Mouse (Mus musculus): ENCODE results near the gene Wdr60. TPM values are rescaled to one million over a fixed set of nuclear protein-coding genes. Genes with fewer than 3 reads are reported as not detected.

Wdr60 gene
- 12.5 and 13.5 TPM in 2 replicates for polyA plus RNA-seq (2012; rRNA removed)

- WGBS = 2% methylated on average over 47 of the region's 47 CpGs
- TF ChIP-seq POLR2A (IDR thresholded peaks at IDR 0.05; ENCODE audit: borderline replicate concordance, insufficient read depth, low read length) (peak; percentile 64; the same call in 1 of the 2 replicates), CTCF (IDR thresholded peaks at IDR 0.05; ENCODE audit: borderline replicate concordance, insufficient read depth, low read depth, low read length) (no peak)
- DNase-seq = peak; percentile 90
- Histone ChIP-seq H3K4me3 (replicated peaks; ENCODE audit: insufficient read depth, low read depth, low read length) (peak within 1 kb of the TSS; percentile 57), H3K4me1 (ENCODE audit: control insufficient read depth, insufficient read depth, low read length) (no peaks in the 10 kb centered on the region), H3K27ac (ENCODE audit: insufficient read depth, low read length) (no peak within 1 kb of the TSS), H3K27me3 (ENCODE audit: control insufficient read depth, insufficient read depth, low read length) (no peaks in the 10 kb centered on the region)
Observed at GRCm38 (mm10) chr12:116262555-116263341, at the start of gene Wdr60. Wdr60 (minus strand) TSS chr12:116263022.

DNA sequence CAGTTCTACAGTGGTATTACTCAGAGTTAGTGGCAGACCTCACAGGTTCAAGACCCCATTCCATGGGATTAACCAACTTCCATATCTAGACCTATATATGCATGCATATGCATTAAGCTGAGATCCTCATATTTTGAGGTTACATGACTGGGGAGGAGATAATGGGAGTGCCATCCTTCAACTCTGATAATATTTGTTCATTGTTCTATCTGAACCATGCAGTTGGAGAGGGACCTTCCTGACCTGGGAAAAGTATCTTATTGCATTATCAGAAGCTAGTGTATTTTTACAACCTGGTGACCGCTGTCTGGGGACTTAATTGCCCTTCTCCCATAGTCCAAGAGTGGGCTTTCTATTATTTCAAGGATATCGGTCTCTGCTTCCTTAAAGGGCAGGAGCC, 45.8 kb upstream of the Wdr60 start:
- WGBS = 94% methylated on average over 2 of the region's 2 CpGs
- TF ChIP-seq POLR2A (IDR thresholded peaks at IDR 0.05; ENCODE audit: borderline replicate concordance, insufficient read depth, low read length) = no peak
- TF ChIP-seq CTCF (IDR thresholded peaks at IDR 0.05; ENCODE audit: borderline replicate concordance, insufficient read depth, low read depth, low read length) = no peak
- Histone ChIP-seq H3K4me1 (ENCODE audit: control insufficient read depth, insufficient read depth, low read length) (no peaks in the 10 kb centered on the region), H3K4me3 (replicated peaks; ENCODE audit: insufficient read depth, low read depth, low read length) (no peak overlapping the region), H3K27ac (ENCODE audit: insufficient read depth, low read length) (no peak overlapping the region), H3K27me3 (ENCODE audit: control insufficient read depth, insufficient read depth, low read length) (no peaks in the 10 kb centered on the region)
- no peak for DNase-seq

DNA sequence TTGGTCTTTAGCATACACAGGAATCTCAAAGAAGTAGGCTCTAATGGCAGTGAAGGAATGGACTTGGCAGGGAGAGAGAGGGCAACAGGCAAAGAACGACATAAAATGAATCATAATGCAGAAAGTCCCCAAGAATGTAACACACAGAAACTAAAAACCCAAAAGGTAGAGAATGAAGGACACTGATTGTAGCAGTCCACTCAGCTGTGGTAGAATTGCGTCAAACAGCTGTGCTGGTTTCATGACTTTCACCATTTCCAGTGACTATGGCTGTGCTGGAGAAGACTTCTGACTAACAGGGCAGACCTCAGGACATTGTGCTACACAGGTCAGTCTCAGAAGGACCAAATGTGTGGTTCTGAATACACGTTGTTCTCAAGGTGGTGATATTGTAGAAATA, 45.0 kb upstream of the Wdr60 start:
- H3K27me3 ChIP-seq (ENCODE audit: control insufficient read depth, insufficient read depth, low read length) = no peaks in the 10 kb centered on the region
- H3K4me3 ChIP-seq (replicated peaks; ENCODE audit: insufficient read depth, low read depth, low read length) = no peak overlapping the region
- no peak overlapping the region for H3K27ac ChIP-seq (ENCODE audit: insufficient read depth, low read length)
- no peak for DNase-seq
- no peak for TF ChIP-seq POLR2A (IDR thresholded peaks at IDR 0.05; ENCODE audit: borderline replicate concordance, insufficient read depth, low read length)
- TF ChIP-seq CTCF (IDR thresholded peaks at IDR 0.05; ENCODE audit: borderline replicate concordance, insufficient read depth, low read depth, low read length) = no peak
- no peaks in the 10 kb centered on the region for H3K4me1 ChIP-seq (ENCODE audit: control insufficient read depth, insufficient read depth, low read length)
- 80% methylated on average over 3 of the region's 3 CpGs for WGBS

DNA sequence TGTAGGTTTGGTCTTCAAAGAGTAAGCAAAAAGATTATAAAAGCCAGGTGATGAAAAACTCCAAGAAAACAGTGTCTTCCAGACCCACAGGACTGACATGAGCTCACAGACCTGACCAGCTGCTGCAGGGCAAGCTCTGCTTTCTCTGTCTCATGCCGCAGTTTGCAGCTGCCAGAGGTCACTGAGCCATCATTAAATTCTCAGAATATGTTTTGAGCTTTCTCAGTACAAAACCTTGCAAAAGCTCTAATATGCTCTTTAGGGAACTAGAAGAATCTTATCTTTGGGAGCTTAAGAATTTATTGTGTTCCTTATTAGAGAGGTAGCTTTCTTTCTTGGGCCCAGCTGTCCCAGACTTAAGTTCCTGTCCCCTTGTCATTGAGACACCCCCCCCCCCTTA, 43.2 kb upstream of the Wdr60 start:
- H3K4me3 ChIP-seq (replicated peaks; ENCODE audit: insufficient read depth, low read depth, low read length) = no peak overlapping the region
- TF ChIP-seq POLR2A (IDR thresholded peaks at IDR 0.05; ENCODE audit: borderline replicate concordance, insufficient read depth, low read length) (no peak), CTCF (IDR thresholded peaks at IDR 0.05; ENCODE audit: borderline replicate concordance, insufficient read depth, low read depth, low read length) (no peak)
- H3K4me1 ChIP-seq (ENCODE audit: control insufficient read depth, insufficient read depth, low read length) = no peaks in the 10 kb centered on the region
- WGBS = 43% methylated on average over 1 of the region's 1 CpGs
- DNase-seq = no peak
- H3K27ac ChIP-seq (ENCODE audit: insufficient read depth, low read length) = no peak overlapping the region
- H3K27me3 ChIP-seq (ENCODE audit: control insufficient read depth, insufficient read depth, low read length) = no peaks in the 10 kb centered on the region

GRCm38 (mm10) chr12:116302181-116302580, 39.4 kb upstream of the Wdr60 start:
- H3K4me1 ChIP-seq (ENCODE audit: control insufficient read depth, insufficient read depth, low read length) = no peaks in the 10 kb centered on the region
- H3K27me3 ChIP-seq (ENCODE audit: control insufficient read depth, insufficient read depth, low read length) = no peaks in the 10 kb centered on the region
- DNase-seq = no peak
- TF ChIP-seq CTCF (IDR thresholded peaks at IDR 0.05; ENCODE audit: borderline replicate concordance, insufficient read depth, low read depth, low read length) (no peak), POLR2A (IDR thresholded peaks at IDR 0.05; ENCODE audit: borderline replicate concordance, insufficient read depth, low read length) (no peak)
- H3K27ac ChIP-seq (ENCODE audit: insufficient read depth, low read length) = no peak overlapping the region
- no peak overlapping the region for H3K4me3 ChIP-seq (replicated peaks; ENCODE audit: insufficient read depth, low read depth, low read length)

DNA sequence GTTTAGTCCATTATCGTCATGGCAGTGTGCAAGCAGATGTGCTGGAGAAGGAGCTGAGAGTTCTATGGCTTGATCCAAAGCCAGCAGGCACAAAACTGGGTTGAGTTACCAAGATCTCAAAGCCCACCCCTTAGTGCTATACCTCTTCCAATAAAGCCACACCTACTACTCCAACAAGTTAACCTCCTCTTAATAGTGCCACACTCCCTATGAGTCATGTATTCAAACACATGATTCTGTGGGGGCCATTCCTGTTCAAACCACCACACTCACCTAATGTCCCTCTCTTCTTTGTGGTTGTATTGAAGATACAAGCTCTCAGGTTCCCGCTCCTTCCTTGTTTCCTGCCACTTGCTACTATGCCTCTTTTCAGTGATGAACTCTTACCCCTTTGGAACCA, 37.1 kb upstream of the Wdr60 start:
- no peak for DNase-seq
- no peak for TF ChIP-seq CTCF (IDR thresholded peaks at IDR 0.05; ENCODE audit: borderline replicate concordance, insufficient read depth, low read depth, low read length)
- TF ChIP-seq POLR2A (IDR thresholded peaks at IDR 0.05; ENCODE audit: borderline replicate concordance, insufficient read depth, low read length) = no peak
- Histone ChIP-seq H3K4me1 (ENCODE audit: control insufficient read depth, insufficient read depth, low read length) (no peaks in the 10 kb centered on the region), H3K27me3 (ENCODE audit: control insufficient read depth, insufficient read depth, low read length) (no peaks in the 10 kb centered on the region), H3K27ac (ENCODE audit: insufficient read depth, low read length) (no peak overlapping the region), H3K4me3 (replicated peaks; ENCODE audit: insufficient read depth, low read depth, low read length) (no peak overlapping the region)
- 92% methylated on average over 2 of the region's 2 CpGs for WGBS

GRCm38 (mm10) chr12:116293599-116294292, 30.9 kb upstream of the Wdr60 start:
- Histone ChIP-seq H3K27ac (ENCODE audit: insufficient read depth, low read length) (no peak overlapping the region; the same call in 1 of the 2 replicates), H3K27me3 (ENCODE audit: control insufficient read depth, insufficient read depth, low read length) (no peaks in the 10 kb centered on the region), H3K4me3 (replicated peaks; ENCODE audit: insufficient read depth, low read depth, low read length) (no peak overlapping the region), H3K4me1 (ENCODE audit: control insufficient read depth, insufficient read depth, low read length) (no peaks in the 10 kb centered on the region)
- 77% methylated on average over 4 of the region's 4 CpGs for WGBS
- DNase-seq = no peak
- TF ChIP-seq POLR2A (IDR thresholded peaks at IDR 0.05; ENCODE audit: borderline replicate concordance, insufficient read depth, low read length) = no peak
- TF ChIP-seq CTCF (IDR thresholded peaks at IDR 0.05; ENCODE audit: borderline replicate concordance, insufficient read depth, low read depth, low read length) = no peak

DNA sequence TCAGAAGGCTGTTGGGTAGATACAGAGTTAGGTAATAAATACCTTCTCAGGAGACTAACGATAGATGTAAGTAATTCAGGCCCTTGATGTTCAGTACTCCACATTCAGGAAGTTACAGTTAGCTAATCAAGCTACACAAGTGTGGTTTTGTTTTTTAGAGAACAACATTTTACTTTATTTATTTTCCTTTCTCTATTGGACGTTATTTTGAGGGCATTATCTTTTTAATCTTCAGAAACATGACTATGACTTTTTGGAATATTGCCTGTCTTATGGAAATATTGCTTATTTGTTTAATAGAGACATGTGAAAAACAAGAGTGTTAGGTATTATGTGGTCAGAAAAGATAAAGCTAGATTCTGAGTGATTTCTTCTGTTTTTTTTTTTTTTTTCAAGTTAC, 30.4 kb upstream of the Wdr60 start:
- no peaks in the 10 kb centered on the region for H3K27me3 ChIP-seq (ENCODE audit: control insufficient read depth, insufficient read depth, low read length)
- WGBS = 77% methylated on average over 2 of the region's 2 CpGs
- DNase-seq = no peak
- no peak overlapping the region for H3K27ac ChIP-seq (ENCODE audit: insufficient read depth, low read length)
- no peak overlapping the region for H3K4me3 ChIP-seq (replicated peaks; ENCODE audit: insufficient read depth, low read depth, low read length)
- TF ChIP-seq CTCF (IDR thresholded peaks at IDR 0.05; ENCODE audit: borderline replicate concordance, insufficient read depth, low read depth, low read length) (no peak), POLR2A (IDR thresholded peaks at IDR 0.05; ENCODE audit: borderline replicate concordance, insufficient read depth, low read length) (no peak)
- no peaks in the 10 kb centered on the region for H3K4me1 ChIP-seq (ENCODE audit: control insufficient read depth, insufficient read depth, low read length)
